Mouse (Mus musculus) heart, embryonic 14.5 days (tissue): Measurements from ENCODE around the gene Gpatch1. TPM values are rescaled to one million over a fixed set of nuclear protein-coding genes. Genes with fewer than 3 reads are reported as not detected.

Experiments used
- ATAC-seq: fragments of 200-750 bp; cut with Nextera tagmentation; 2 replicates; pipeline ENCODE4 v1.8.0; 2017; ENCODE audit warnings: low read depth, moderate TSS enrichment; ENCODE audit not compliant: insufficient number of reproducible peaks, insufficient read depth, low FRiP score
- H3K27ac ChIP-seq, 2 experiments: fragments of 200-500 bp in 1 of 2; fragments of 300-500 bp in 1 of 2; sonication (generic) in 1 of 2; replicated peaks in 1 of 2; 2 replicates each; pipeline ENCODE4 v1.5.1; 2012 to 2014; ENCODE audit warnings: low read depth in 2 of 2, low read length in 2 of 2, control low read depth in 1 of 2, mild to moderate bottlenecking in 1 of 2, mixed read lengths in 1 of 2; ENCODE audit not compliant: control insufficient read depth in 1 of 2, insufficient read depth in 1 of 2
- H3K27me3 ChIP-seq: fragments of 300-500 bp; sonication (generic); 2 replicates; pipeline ENCODE4 v1.6.1; 2014; ENCODE audit warnings: mild to moderate bottlenecking, low read length, control low read depth; ENCODE audit not compliant: control insufficient read depth, insufficient read depth
- H3K36me3 ChIP-seq: fragments of 300-500 bp; sonication (generic); 2 replicates; pipeline ENCODE4 v1.6.1; 2014; ENCODE audit warnings: mild to moderate bottlenecking, control low read depth, low read length, mixed read lengths; ENCODE audit not compliant: control insufficient read depth, insufficient read depth
- H3K4me1 ChIP-seq, 2 experiments: fragments of 200-500 bp in 1 of 2; fragments of 300-500 bp in 1 of 2; sonication (generic) in 1 of 2; 2 replicates each; pipeline ENCODE4 v1.6.1; 2012 to 2014; ENCODE audit warnings: low read length in 2 of 2, control low read depth in 1 of 2, mixed read lengths in 1 of 2; ENCODE audit not compliant: control insufficient read depth in 2 of 2, insufficient read depth in 2 of 2
- H3K4me2 ChIP-seq: fragments of 300-500 bp; sonication (generic); 2 replicates; pipeline ENCODE4 v1.6.1; 2014; ENCODE audit warnings: mild to moderate bottlenecking, low read length
- H3K4me3 ChIP-seq, 2 experiments: fragments of 200-500 bp in 1 of 2; fragments of 300-500 bp in 1 of 2; sonication (generic) in 1 of 2; 2 replicates each; pipeline ENCODE4 v1.5.1; 2012 to 2014; ENCODE audit warnings: low read length in 2 of 2, mild to moderate bottlenecking in 2 of 2, control low read depth in 1 of 2, low read depth in 1 of 2, moderate library complexity in 1 of 2; ENCODE audit not compliant: control insufficient read depth in 1 of 2, insufficient read depth in 1 of 2
- H3K9ac ChIP-seq: fragments of 300-500 bp; sonication (generic); 2 replicates; pipeline ENCODE4 v1.6.1; 2014; ENCODE audit warnings: mild to moderate bottlenecking, low read length
- H3K9me3 ChIP-seq: fragments of 300-500 bp; sonication (generic); 2 replicates; pipeline ENCODE4 v1.6.1; 2016; ENCODE audit warnings: low read length, control low read depth; ENCODE audit not compliant: control insufficient read depth
- WGBS: fragments of 180-500 bp; shearing (Covaris S2); extraction: QIAGEN DNeasy Blood & Tissue Kit; methylation state at CpG from one replicate; pipeline ENCODE4 v1.1.7; 2014; 5-methylcytosine and 5-hydroxymethylcytosine counted together
- polyA plus RNA-seq: library from polyadenylated mRNA; unstranded; fragments of >200 nt; fragmentation: Nextera tagmentation; extraction: Ambion mirVana; gene quantifications from 2 replicates; pipeline ENCODE4 v1.2.1, GENCODE M21; 2014

The Gpatch1 gene
- polyA plus RNA-seq, 1 experiment from 2014 or later = 11.5 TPM

- Histone ChIP-seq H3K4me1 (peaks cover 0 to 3% of the 10 kb centered on the region in 2 experiments; a peak in 2 of 4 replicates), H3K36me3 (no peaks in the 10 kb centered on the region), H3K9me3 (no peaks in the 10 kb centered on the region), H3K9ac (no peak overlapping the region), H3K4me2 (no peak overlapping the region), H3K27ac (no peak overlapping the region), H3K27me3 (peaks cover 9% of the 10 kb centered on the region; the same call in 1 of the 2 replicates), H3K4me3 (no peak overlapping the region)
- WGBS = 34% methylated on average over 5 of the region's 5 CpGs
- ATAC-seq = no peak
Measured at GRCm38 (mm10) chr7:35340196-35340595, 22.0 kb upstream of the Gpatch1 start.

DNA sequence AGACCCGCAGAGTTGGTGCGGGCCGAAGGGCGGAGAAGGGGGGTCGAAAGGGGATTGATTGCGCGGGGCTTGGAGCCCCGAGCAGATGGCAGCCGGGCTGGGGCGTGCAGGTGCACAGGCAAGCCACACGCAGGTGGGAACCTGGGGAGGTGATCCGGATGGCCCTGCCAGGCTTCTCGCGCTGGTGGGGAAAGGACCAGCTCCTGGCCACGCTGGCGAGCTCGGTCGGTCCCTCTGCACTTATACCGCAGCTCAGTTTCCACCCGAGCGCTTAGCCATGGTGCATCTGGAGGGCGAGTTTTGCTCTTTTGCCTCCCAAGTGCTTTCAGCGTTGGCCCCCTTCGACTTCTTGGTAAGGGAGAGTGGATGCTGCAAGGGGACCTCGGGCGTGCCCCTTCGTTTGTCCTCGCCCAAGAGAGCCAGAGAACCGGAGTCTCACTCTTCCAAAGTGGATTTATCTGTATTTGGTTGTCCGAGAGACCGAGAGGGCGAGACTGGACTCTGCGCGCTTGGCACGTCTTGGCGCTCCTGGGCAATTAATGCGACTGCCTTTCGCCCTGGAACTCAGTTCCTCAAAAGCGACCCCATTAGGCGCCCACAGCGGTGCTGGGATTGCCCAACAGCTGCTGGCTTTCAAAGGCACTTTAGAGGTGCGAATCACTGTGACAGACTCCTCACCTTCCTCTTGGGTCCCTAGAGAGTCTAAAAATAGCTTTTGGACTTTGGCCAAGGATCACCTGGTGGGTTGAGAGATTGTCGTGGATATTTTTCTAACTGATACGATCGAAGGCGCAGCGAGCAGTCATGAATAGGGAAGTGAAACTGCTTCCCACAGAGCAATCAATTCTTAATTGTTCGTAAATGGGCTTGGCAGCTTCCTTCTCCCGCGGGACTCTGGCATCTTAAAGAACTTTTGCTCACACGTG is 16.6 kb upstream of the Gpatch1 start:
- Histone ChIP-seq H3K9me3 (no peaks in the 10 kb centered on the region), H3K4me2 (peak overlapping the region; percentile 97), H3K4me3 (peak overlapping the region; percentile 62 to 80), H3K9ac (peak overlapping the region; percentile 72), H3K27ac (no peak overlapping the region), H3K36me3 (no peaks in the 10 kb centered on the region), H3K27me3 (peaks cover 12% of the 10 kb centered on the region), H3K4me1 (peaks cover 6% of the 10 kb centered on the region in 2 experiments; a peak in 3 of 4 replicates)
- no peak for ATAC-seq
- 1% methylated on average over 48 of the region's 51 CpGs for WGBS

DNA sequence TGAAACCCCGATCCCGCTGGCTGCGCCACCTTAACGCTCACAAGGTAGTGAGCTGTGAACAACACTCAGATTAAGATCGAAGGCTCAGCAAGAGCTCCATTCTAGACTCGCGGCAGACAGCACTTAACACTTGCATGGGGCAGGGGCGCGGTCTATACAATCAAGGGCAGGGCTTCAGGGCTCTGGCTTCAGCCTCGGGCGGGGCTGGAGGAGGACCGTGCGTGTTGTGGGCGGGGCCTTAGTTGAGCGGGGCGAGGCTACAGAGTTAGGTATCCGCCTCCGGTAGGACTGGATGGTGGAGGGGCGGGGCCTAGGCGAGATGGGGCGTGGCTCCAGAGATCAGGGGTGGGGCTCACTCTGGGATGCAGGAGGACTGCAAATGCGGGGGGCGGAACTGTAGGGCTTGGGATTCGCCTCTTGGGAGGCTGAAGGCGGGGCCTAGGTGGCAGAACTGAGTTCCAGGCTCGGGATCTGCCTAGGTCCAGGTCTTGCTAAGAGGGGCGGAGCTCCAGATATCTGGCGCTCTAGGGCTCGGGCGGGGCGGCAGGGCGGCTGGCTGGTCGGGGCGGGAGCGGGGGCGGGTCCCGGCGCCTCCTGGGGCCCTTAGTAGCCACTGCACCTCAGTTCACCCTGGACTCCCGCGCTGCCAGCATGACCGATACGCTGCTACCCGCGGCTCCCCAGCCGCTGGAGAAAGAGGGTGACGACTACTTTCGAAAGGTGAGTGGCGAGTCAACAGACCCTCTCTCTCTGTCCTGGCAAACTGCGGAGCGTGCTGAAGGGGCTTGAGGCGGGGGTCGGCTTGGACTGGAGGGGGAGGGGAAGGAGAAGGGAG is 15.7 kb upstream of the Gpatch1 start, which contains the start of gene Rhpn2:
Rhpn2 (plus strand) TSS at position 479 of the 835 bp plus-strand sequence.
- Histone ChIP-seq H3K4me1 (peaks cover 6% of the 10 kb centered on the region in 2 experiments; a peak in 3 of 4 replicates), H3K9ac (peak within 1 kb of the TSS; percentile 72), H3K4me2 (peak within 1 kb of the TSS; percentile 97), H3K27me3 (peaks cover 12% of the 10 kb centered on the region), H3K4me3 (peak within 1 kb of the TSS; percentile 62 to 80), H3K36me3 (no peaks in the 10 kb centered on the region), H3K27ac (peak within 1 kb of the TSS; percentile 22 to 52; a peak in 3 of 4 replicates), H3K9me3 (no peaks in the 10 kb centered on the region)
- peak; percentile 99 for ATAC-seq
- under 1% methylated on average over 52 of the region's 52 CpGs for WGBS

DNA sequence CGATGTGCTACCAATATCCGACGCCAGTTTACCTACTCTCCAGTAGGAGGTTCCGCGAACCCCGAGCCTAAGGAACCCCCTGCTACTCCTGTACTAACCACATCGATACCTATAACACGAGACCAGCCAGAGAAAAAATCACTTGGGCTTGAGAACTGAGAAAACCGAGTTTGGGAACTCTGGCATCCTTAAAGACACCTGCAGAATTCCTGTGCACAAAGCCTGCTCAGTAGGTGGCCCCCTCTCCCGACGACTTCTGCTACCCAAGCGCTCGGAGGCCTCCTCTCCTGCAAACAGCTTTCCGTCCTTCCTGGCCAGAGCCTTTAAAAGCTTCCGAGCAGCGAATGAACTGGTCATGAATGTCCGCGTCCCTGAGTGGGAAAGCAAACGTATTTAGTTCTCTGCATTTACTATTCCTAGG is 15.0 kb upstream of the Gpatch1 start:
- Histone ChIP-seq H3K4me1 (peaks cover 6% of the 10 kb centered on the region in 2 experiments; a peak in 3 of 4 replicates), H3K4me2 (peak overlapping the region; percentile 97), H3K9me3 (no peaks in the 10 kb centered on the region), H3K9ac (peak overlapping the region; percentile 70), H3K27me3 (peaks cover 12% of the 10 kb centered on the region), H3K4me3 (peak overlapping the region; percentile 62 to 80), H3K27ac (peak overlapping the region; percentile 22 to 52; a peak in 3 of 4 replicates), H3K36me3 (no peaks in the 10 kb centered on the region)
- no peak for ATAC-seq
- under 1% methylated on average over 19 of the region's 19 CpGs for WGBS

DNA sequence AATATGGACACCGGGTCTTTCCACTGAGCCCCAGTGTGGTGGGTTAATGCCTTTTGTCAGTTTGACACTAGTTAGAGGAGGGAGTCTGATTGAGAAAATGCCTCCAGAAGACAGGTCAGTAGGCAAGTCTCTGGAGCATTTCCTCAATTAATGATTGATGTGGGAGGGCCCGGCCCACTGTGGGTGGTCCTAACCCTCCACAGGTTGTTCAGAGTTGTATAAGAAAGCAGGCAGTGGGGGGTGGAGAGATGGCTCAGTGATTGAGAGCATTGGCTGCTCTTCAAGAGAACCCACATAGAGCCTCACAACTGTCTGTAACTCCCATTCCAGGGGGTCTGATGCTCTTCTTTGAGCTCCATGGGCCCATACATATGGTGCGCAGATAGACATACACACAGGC is 13.3 kb upstream of the Gpatch1 start:
- Histone ChIP-seq H3K27ac (no peak overlapping the region), H3K4me1 (peaks cover 6% of the 10 kb centered on the region in 2 experiments; a peak in 3 of 4 replicates), H3K9ac (no peak overlapping the region), H3K4me3 (no peak overlapping the region), H3K9me3 (no peaks in the 10 kb centered on the region), H3K4me2 (no peak overlapping the region), H3K27me3 (peaks cover 12% of the 10 kb centered on the region), H3K36me3 (no peaks in the 10 kb centered on the region)
- ATAC-seq = no peak
- WGBS = 73% methylated on average over 3 of the region's 3 CpGs

GRCm38 (mm10) chr7:35322732-35323420 is 4.6 kb upstream of the Gpatch1 start:
- Histone ChIP-seq H3K4me1 (peaks cover 0 to 2% of the 10 kb centered on the region in 2 experiments; a peak in 1 of 4 replicates), H3K27me3 (no peaks in the 10 kb centered on the region), H3K27ac (no peak overlapping the region), H3K36me3 (no peaks in the 10 kb centered on the region), H3K4me3 (no peak overlapping the region), H3K4me2 (peak overlapping the region; percentile 9; the same call in 1 of the 2 replicates), H3K9me3 (no peaks in the 10 kb centered on the region), H3K9ac (no peak overlapping the region)
- no peak for ATAC-seq
- 14% methylated on average over 11 of the region's 13 CpGs for WGBS

- ATAC-seq = no peak
- WGBS = 66% methylated on average over 3 of the region's 3 CpGs
- Histone ChIP-seq H3K27ac (no peak overlapping the region), H3K9me3 (no peaks in the 10 kb centered on the region), H3K9ac (no peak overlapping the region), H3K4me3 (no peak overlapping the region), H3K36me3 (no peaks in the 10 kb centered on the region), H3K27me3 (no peaks in the 10 kb centered on the region), H3K4me2 (no peak overlapping the region), H3K4me1 (peaks cover 6% of the 10 kb centered on the region in 2 experiments)
Measured at GRCm38 (mm10) chr7:35322161-35322560, 3.9 kb upstream of the Gpatch1 start.
